Mouse (Mus musculus) kidney, embryonic 16.5 days (tissue): ENCODE measurements around the gene Spred2. TPM values are rescaled to one million over a fixed set of nuclear protein-coding genes. Genes with fewer than 3 reads are reported as not detected.
"Not testable (repeated sequence)": the region's sequence is repeated elsewhere in the genome, so short reads cannot be mapped to it uniquely, and the experiment has no call there.

ENCODE experiments used
- ATAC-seq: fragments of 200-750 bp; cut with Nextera tagmentation; 2 replicates; pipeline ENCODE4 v1.8.0; 2017; ENCODE audit warnings: moderate TSS enrichment; ENCODE audit not compliant: low FRiP score, low TSS enrichment
- H3K27ac ChIP-seq: fragments of 300-500 bp; sonication (generic); 2 replicates; pipeline ENCODE4 v1.5.1; 2014; ENCODE audit warnings: low read length
- H3K27me3 ChIP-seq: fragments of 300-500 bp; sonication (generic); 2 replicates; pipeline ENCODE4 v1.6.1; 2014; ENCODE audit warnings: low read length, control low read depth, mixed read lengths; ENCODE audit not compliant: insufficient read depth
- H3K36me3 ChIP-seq: fragments of 300-500 bp; sonication (generic); 2 replicates; pipeline ENCODE4 v1.6.1; 2014; ENCODE audit warnings: low read length, control low read depth, mixed read lengths; ENCODE audit not compliant: insufficient read depth
- H3K4me1 ChIP-seq: fragments of 300-500 bp; sonication (generic); 2 replicates; pipeline ENCODE4 v1.6.1; 2014; ENCODE audit warnings: low read length, control low read depth, mixed read lengths; ENCODE audit not compliant: insufficient read depth
- H3K4me2 ChIP-seq: fragments of 300-500 bp; sonication (generic); replicated peaks from 2 replicates; pipeline ENCODE4 v1.6.1; 2014; ENCODE audit warnings: low read depth, low read length
- H3K4me3 ChIP-seq: fragments of 300-500 bp; sonication (generic); 2 replicates; pipeline ENCODE4 v1.5.1; 2014; ENCODE audit warnings: mild to moderate bottlenecking, low read length
- H3K9ac ChIP-seq: fragments of 300-500 bp; sonication (generic); replicated peaks from 2 replicates; pipeline ENCODE4 v1.6.1; 2014; ENCODE audit warnings: low read length
- H3K9me3 ChIP-seq: fragments of 300-500 bp; sonication (generic); 2 replicates; pipeline ENCODE4 v1.6.1; 2016; ENCODE audit warnings: low read length, control low read depth
- WGBS: fragments of 180-500 bp; shearing (Covaris S2); extraction: QIAGEN DNeasy Blood & Tissue Kit; methylation state at CpG from one replicate; pipeline ENCODE4 v1.1.7; 2014; 5-methylcytosine and 5-hydroxymethylcytosine counted together
- polyA plus RNA-seq: library from polyadenylated mRNA; unstranded; fragments of >200 nt; fragmentation: Nextera tagmentation; extraction: Ambion mirVana; gene quantifications from 2 replicates; pipeline ENCODE4 v1.2.1, GENCODE M21; 2015

Gene Spred2
- polyA plus RNA-seq, 1 experiment from 2014 or later: 8.3 TPM

DNA sequence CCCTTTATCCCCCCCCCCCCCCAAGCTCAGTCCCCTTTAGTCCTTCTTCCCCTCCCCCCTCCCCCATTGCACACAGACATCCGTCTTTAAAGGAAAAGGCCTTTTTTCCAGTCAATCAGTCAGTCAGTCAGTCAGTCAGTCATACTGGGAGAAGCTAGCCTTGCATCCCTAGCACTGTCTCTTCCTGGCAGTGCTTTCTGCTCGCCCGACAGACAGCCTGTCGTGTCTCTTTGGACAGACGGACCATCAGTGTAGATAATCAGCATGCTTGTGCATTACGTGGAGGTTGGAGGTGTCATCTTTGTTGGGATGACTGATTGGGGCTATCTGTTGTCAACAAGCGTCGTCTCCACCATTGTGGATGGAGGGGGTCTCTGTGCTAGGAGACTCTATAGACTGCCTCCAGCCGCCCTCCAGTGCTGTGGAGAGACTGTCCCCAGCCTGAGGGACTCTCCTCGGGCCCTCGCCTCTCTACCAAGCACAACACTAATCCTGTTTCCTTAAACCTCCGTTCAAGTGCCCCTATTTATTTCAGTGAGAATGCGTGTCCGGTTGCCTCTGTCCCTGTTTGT, 98.8 kb downstream of the Spred2 start:
- Histone ChIP-seq H3K27ac (no peak overlapping the region), H3K27me3 (no peaks in the 10 kb centered on the region), H3K36me3 (peaks cover 48% of the 10 kb centered on the region), H3K4me3 (no peak overlapping the region), H3K4me2 (no peak overlapping the region), H3K9me3 (peaks cover 36% of the 10 kb centered on the region), H3K9ac (no peak overlapping the region), H3K4me1 (no peaks in the 10 kb centered on the region)
- WGBS: 95% methylated on average over 14 of the region's 14 CpGs
- ATAC-seq: no peak

DNA sequence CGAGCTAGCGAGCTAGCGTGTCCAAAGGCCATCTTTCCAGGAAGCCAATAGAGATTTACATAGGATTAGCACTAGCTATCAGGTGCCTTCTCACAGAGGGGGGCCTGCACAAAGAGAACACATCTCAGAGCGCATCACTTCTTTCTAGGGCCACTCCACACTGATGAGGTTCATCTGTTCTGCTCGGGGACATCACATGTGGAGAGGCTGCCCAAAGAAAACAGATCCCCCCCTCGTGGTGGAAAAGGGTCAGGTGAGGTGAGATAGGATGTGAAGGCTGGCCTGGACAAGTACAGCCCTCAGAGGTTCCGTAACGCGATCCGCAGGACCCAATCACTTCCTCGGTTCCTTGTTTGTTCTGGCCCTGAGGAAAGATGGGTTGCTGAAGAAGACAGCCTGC, 101.7 kb downstream of the Spred2 start:
- Histone ChIP-seq H3K27me3 (no peaks in the 10 kb centered on the region), H3K4me1 (no peaks in the 10 kb centered on the region), H3K27ac (no peak overlapping the region), H3K4me3 (no peak overlapping the region), H3K4me2 (no peak overlapping the region), H3K9ac (no peak overlapping the region), H3K36me3 (peaks cover 19% of the 10 kb centered on the region), H3K9me3 (peaks cover 9% of the 10 kb centered on the region)
- no peak; the same call in 1 of the 2 replicates for ATAC-seq
- WGBS: 29% methylated on average over 11 of the region's 11 CpGs

DNA sequence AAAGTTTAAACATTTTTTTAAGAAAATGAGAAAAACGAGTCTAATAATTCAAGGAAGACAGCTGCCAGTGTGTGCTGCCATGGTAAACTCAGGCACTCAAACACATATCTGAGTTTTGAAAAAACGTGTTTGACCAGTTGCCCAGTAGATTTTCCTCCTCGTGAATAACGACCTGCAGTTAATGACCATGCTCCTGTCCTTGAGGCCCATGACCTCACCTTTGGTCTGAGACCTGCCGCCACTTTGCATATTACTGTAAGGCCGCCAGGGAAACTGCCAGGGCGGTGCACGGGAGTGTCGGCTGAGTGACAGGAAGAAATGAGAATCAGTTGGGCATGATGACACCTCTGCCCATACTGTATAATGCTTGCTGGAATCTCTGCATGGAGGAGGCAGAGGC, 103.5 kb downstream of the Spred2 start:
- Histone ChIP-seq H3K4me1 (no peaks in the 10 kb centered on the region), H3K4me2 (no peak overlapping the region), H3K27me3 (no peaks in the 10 kb centered on the region), H3K4me3 (no peak overlapping the region), H3K36me3 (peaks cover 4% of the 10 kb centered on the region; the same call in 1 of the 2 replicates), H3K9me3 (peaks cover 4% of the 10 kb centered on the region; the same call in 1 of the 2 replicates), H3K27ac (no peak overlapping the region), H3K9ac (no peak overlapping the region)
- peak; percentile 33; the same call in 1 of the 2 replicates for ATAC-seq
- WGBS: 37% methylated on average over 9 of the region's 9 CpGs

DNA sequence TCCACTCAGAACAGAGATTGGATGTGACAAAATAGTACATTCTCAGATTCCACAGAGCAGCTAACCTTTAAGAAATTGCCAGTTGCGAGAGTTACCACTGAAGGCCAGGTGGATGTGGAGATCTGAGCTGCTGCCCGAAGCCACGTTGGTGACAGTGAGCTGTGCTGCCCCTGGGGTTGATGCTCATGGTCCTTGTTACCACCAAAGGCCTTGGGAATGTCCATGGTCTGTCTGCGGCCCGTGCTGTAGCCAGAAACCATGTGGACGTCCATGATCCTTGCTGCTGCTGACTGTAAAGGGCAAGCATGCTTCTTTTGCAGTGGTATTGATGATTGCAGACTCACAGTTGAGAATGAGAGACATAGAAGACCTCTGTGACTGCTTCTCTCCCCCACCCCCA, 104.2 kb downstream of the Spred2 start:
- Histone ChIP-seq H3K27ac (no peak overlapping the region), H3K36me3 (0 out of 2 replicates have a peak, but pooled peaks cover 4% of the 10 kb centered on the region), H3K4me2 (no peak overlapping the region), H3K27me3 (no peaks in the 10 kb centered on the region), H3K9ac (no peak overlapping the region), H3K9me3 (peaks cover 4% of the 10 kb centered on the region; the same call in 1 of the 2 replicates), H3K4me3 (no peak overlapping the region), H3K4me1 (no peaks in the 10 kb centered on the region)
- no peak for ATAC-seq
- WGBS: 88% methylated on average over 6 of the region's 6 CpGs

DNA sequence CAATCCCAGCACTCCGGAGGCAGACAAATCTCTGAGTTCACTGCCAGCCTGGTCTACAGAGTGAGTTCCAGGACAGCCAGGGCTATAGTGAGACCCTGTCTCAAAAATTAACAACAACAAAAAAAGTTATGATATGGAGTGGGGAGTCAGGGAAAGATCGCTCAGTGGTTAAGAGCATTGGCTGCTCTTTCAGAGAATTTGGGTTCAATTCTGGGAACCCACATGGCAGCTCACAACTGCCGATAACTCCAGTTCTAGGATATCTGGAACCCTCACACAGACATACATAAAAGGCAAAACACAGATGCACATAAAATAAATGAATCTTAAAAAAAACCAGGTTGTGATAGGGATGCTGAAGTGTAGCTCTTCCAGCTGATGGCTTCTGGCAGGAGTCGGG, 104.8 kb downstream of the Spred2 start:
- H3K36me3 ChIP-seq: 0 out of 2 replicates have a peak, but pooled peaks cover 4% of the 10 kb centered on the region
- no peak overlapping the region for H3K4me2 ChIP-seq
- 89% methylated on average over 4 of the region's 4 CpGs for WGBS
- no peak overlapping the region for H3K9ac ChIP-seq
- 0 out of 2 replicates have a peak, but pooled peaks cover 1% of the 10 kb centered on the region for H3K4me1 ChIP-seq
- no peak overlapping the region for H3K4me3 ChIP-seq
- no peak for ATAC-seq
- H3K27me3 ChIP-seq: no peaks in the 10 kb centered on the region
- H3K9me3 ChIP-seq: peaks cover 4% of the 10 kb centered on the region; the same call in 1 of the 2 replicates
- H3K27ac ChIP-seq: no peak overlapping the region

DNA sequence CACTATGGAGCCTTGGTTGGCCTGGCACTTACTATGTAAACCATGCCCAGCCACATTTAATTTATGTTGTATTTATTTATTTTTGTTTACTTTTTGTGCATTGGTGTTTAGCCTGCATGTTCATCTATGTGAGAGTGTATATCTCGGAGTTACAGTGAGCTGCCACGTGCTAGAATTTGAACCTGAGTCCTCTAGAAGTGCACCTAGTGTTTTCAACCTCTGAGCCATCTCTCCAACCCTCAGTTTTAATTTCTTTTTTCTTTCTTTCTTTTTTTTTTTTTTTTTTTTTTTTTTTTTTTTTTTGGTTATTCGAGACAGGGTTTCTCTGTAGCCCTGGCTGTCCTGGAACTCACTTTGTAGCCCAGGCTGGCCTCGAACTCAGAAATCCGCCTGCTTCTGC, 106.8 kb downstream of the Spred2 start:
- WGBS: 93% methylated on average over 5 of the region's 5 CpGs
- H3K9ac ChIP-seq, H3K4me3 ChIP-seq, H3K27me3 ChIP-seq, H3K4me2 ChIP-seq, H3K9me3 ChIP-seq, H3K27ac ChIP-seq, H3K36me3 ChIP-seq, ATAC-seq, H3K4me1 ChIP-seq: not testable (repeated sequence)

DNA sequence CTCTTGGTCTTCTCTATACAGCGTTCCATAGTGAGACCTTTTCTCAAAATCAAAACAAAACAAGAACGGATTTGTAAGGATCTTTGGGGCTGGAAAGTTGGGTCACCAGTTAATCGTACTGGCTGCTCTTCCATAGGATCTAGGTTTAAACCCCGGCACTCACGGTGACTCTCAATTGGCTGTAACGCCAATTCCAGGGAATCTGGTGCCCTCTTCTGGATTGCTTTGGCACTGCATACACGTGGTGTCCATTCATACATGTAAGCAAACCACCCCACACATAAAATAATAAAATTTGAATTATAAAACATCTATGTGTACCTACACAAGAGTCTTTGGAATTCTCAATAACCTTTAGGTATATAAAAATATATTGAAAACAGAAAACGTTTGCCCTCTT, 107.4 kb downstream of the Spred2 start:
- no peak overlapping the region for H3K27ac ChIP-seq

DNA sequence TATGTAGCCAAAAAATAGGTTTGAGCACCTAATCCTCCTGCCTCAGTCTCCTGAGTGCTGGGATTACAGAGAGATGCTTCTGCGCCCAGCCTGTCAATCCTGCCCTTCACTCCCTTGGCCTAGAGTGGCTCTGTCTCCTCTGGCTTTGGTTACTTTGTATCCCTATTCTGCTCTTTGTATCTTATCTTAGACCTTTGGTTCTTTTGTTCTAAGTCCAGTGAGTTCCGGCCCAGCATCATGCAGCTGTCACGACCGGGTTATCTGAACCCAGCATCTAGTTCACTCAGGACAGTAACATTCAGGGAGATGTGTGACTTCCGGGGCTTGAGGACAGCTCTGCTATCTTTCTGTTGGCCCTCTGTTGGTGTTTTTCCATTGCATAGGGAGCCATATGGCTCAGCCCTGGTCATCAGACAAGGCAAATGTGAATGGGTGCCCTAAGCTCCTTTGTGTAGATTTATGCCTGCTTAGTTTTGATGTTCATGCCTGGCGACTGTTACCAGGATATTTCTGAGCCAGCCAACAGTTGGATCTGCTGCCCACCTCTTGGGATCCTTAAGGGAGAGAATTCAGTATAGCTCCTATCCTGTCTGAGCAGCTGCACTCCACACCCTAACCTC, 109.5 kb downstream of the Spred2 start:
- no peaks in the 10 kb centered on the region for H3K27me3 ChIP-seq
- H3K4me2 ChIP-seq: no peak overlapping the region
- no peak overlapping the region for H3K27ac ChIP-seq
- 64% methylated on average over 6 of the region's 6 CpGs for WGBS
- ATAC-seq: no peak
- peaks cover 4% of the 10 kb centered on the region; the same call in 1 of the 2 replicates for H3K9me3 ChIP-seq
- no peak overlapping the region for H3K4me3 ChIP-seq
- no peaks in the 10 kb centered on the region for H3K36me3 ChIP-seq
- peaks cover 10% of the 10 kb centered on the region for H3K4me1 ChIP-seq
- H3K9ac ChIP-seq: no peak overlapping the region

More for the DNA sequence above, 107.4 kb downstream of the Spred2 start:
- ATAC-seq: no peak
- peaks cover 4% of the 10 kb centered on the region; the same call in 1 of the 2 replicates for H3K9me3 ChIP-seq
- no peak overlapping the region for H3K4me3 ChIP-seq
- 53% methylated on average over 8 of the region's 8 CpGs for WGBS
- no peaks in the 10 kb centered on the region for H3K36me3 ChIP-seq
- H3K27me3 ChIP-seq: no peaks in the 10 kb centered on the region
- no peak overlapping the region for H3K9ac ChIP-seq
- H3K4me2 ChIP-seq: no peak overlapping the region
- H3K4me1 ChIP-seq: 0 out of 2 replicates have a peak, but pooled peaks cover 4% of the 10 kb centered on the region

DNA sequence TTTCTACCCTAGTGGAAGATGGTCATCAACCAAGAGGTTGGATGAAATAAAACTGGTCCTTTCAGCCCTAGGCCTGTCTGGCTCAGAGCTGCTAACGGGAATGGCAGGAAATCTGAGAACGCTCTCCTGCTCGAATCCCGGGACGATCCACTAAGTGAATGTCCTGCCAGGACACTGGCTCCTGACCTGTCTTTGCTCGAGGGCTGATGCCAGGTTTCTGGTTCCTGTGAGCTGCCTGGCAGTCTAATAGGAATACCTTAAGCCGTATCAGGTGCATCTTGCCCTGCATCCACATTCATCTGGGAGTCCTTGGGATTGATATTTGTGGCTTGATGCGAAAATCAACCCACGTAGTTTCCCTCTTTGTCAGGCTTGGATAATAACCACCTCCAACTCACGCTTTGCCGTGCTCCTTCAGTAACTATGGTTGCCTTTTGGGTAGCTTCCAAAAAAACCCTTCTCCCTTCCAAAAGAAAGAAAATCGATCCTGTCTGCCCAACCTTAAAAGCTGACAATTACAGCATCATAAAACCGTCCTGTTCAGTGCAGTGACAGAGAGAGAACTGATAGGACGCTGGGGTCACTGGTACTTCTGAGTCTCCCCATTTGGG, 110.3 kb downstream of the Spred2 start:
- no peak overlapping the region for H3K9ac ChIP-seq
- H3K9me3 ChIP-seq: peaks cover 4% of the 10 kb centered on the region; the same call in 1 of the 2 replicates
- no peak for ATAC-seq
- no peaks in the 10 kb centered on the region for H3K36me3 ChIP-seq
- peaks cover 13% of the 10 kb centered on the region for H3K4me1 ChIP-seq
- no peak overlapping the region for H3K27ac ChIP-seq
- H3K4me2 ChIP-seq: no peak overlapping the region
- 42% methylated on average over 14 of the region's 14 CpGs for WGBS
- no peaks in the 10 kb centered on the region for H3K27me3 ChIP-seq
- no peak overlapping the region for H3K4me3 ChIP-seq
